Comparison of ENCODE assay signal across 8 mouse cellular contexts in the genomic region with DNA sequence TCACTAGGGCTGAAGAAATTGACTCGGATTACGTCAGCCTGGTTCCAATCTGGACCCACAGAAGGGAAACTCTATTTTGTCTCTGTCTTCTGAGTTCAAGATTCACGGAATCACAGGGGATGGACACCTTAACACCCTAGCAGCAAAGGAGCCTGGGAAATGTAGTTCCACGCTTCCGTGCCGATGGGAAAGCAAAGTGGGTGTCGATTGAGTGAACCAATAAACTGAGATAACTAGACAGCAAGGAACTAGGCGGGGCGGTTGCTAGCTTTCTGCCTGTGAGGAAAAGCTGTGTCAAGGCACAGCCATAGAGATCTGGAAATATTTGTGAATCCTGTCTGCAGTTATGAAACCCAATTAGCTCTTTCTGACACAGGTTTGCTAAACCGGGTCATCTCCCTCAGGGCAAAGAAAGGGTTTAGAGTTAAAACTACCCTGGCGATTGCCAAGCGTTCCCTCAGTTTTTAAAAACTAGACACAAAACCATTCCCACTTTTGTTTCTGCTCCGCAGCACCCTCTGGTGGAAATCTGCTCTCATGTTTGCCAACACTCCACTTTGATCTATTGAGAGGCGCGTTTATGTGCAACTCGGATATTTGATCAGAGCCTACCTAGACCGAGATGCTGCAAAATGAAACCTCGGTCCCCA. TPM values are rescaled to one million over a fixed set of nuclear protein-coding genes. Genes with fewer than 3 reads are reported as not detected.
DNase-seq lines count a peak whose midpoint lies in the region; ATAC-seq and TF ChIP-seq lines count a peak whose summit lies in the region.

No protein-coding gene starts in this region.

- peak; percentile 63 for DNase-seq in 3134 (ENCODE audit: extremely low read depth, insufficient read length, low spot score)
- DNase-seq in adrenal gland, postnatal 36 days, result peak; percentile 84 to 90
- peak; percentile 93 to 98 for DNase-seq in heart, adult 18-20 months
- DNase-seq in kidney, adult 2 months, result peak; percentile 95
- peak; percentile 49 to 80 for DNase-seq in spleen, adult 2 months (ENCODE audit: low read depth in 1 of 2, low spot score in 2 of 2)

- no peak for TF ChIP-seq POLR2A in kidney, adult 2 months (IDR thresholded peaks at IDR 0.05; ENCODE audit: low read depth, low read length)
- TF ChIP-seq POLR2A in spleen, adult 2 months (IDR thresholded peaks at IDR 0.05; ENCODE audit: low read depth, low read length), result no peak

- H3K4me2 ChIP-seq in embryonic facial prominence, embryonic 13.5 days, result peak overlapping the region; percentile 58
- peak overlapping the region; percentile 53 for H3K4me2 ChIP-seq in limb, embryonic 12.5 days
- H3K4me2 ChIP-seq in midbrain, embryonic 15.5 days, result peak overlapping the region; percentile 55

- H3K4me1 ChIP-seq in embryonic facial prominence, embryonic 13.5 days, result peaks cover 4% of the 10 kb centered on the region; the same call in 1 of the 2 replicates
- H3K4me1 ChIP-seq in kidney, adult 2 months (ENCODE audit: control insufficient read depth, insufficient read depth, low read length), result peaks cover 9% of the 10 kb centered on the region
- no peaks in the 10 kb centered on the region; the same call in 1 of the 2 replicates for H3K4me1 ChIP-seq in limb, embryonic 12.5 days (replicated peaks)
- no peaks in the 10 kb centered on the region for H3K4me1 ChIP-seq in midbrain, embryonic 15.5 days
- peaks cover 17% of the 10 kb centered on the region; the same call in 1 of the 2 replicates for H3K4me1 ChIP-seq in spleen, adult 2 months (ENCODE audit: control insufficient read depth, insufficient read depth, insufficient read length)

- ATAC-seq in embryonic facial prominence, embryonic 13.5 days (ENCODE audit: insufficient number of reproducible peaks, insufficient read depth, low FRiP score, low TSS enrichment, low read depth), result peak; percentile 61; the same call in 1 of the 2 replicates
- peak; percentile 75 for ATAC-seq in limb, embryonic 12.5 days (ENCODE audit: insufficient number of reproducible peaks, insufficient read depth, low FRiP score, low TSS enrichment, low read depth)
- peak; percentile 83 for ATAC-seq in midbrain, embryonic 15.5 days (replicated peaks)

- no peaks in the 10 kb centered on the region for H3K36me3 ChIP-seq in embryonic facial prominence, embryonic 13.5 days
- H3K36me3 ChIP-seq in kidney, adult 2 months (ENCODE audit: control insufficient read depth, insufficient read depth, low read length), result no peaks in the 10 kb centered on the region
- H3K36me3 ChIP-seq in limb, embryonic 12.5 days, result no peaks in the 10 kb centered on the region
- no peaks in the 10 kb centered on the region for H3K36me3 ChIP-seq in midbrain, embryonic 15.5 days (replicated peaks)
- H3K36me3 ChIP-seq in spleen, adult 2 months (ENCODE audit: control insufficient read depth, insufficient read depth, low read length), result no peaks in the 10 kb centered on the region

- 9% methylated on average over 18 of the region's 18 CpGs for WGBS in embryonic facial prominence, embryonic 13.5 days
- WGBS in kidney, adult 2 months, result 3% methylated on average over 18 of the region's 18 CpGs
- WGBS in limb, embryonic 12.5 days, result 12% methylated on average over 18 of the region's 18 CpGs
- 12% methylated on average over 18 of the region's 18 CpGs for WGBS in midbrain, embryonic 15.5 days
- 7% methylated on average over 18 of the region's 18 CpGs for WGBS in spleen, adult 2 months

- no peaks in the 10 kb centered on the region for H3K9me3 ChIP-seq in embryonic facial prominence, embryonic 13.5 days
- no peaks in the 10 kb centered on the region for H3K9me3 ChIP-seq in limb, embryonic 12.5 days
- no peaks in the 10 kb centered on the region for H3K9me3 ChIP-seq in midbrain, embryonic 15.5 days

- TF ChIP-seq CTCF in kidney, adult 2 months (conservative IDR thresholded peaks at IDR 0.05; ENCODE audit: insufficient read depth, insufficient read length, low read depth, low read length), result peak; percentile 61
- TF ChIP-seq CTCF in spleen, adult 2 months (IDR thresholded peaks at IDR 0.05; ENCODE audit: extremely low read depth, insufficient read depth, insufficient read length, insufficient replicate concordance), result peak; percentile 52; the same call in 1 of the 2 replicates

- H3K4me3 ChIP-seq in embryonic facial prominence, embryonic 13.5 days, result peak overlapping the region; percentile 36
- peak overlapping the region; percentile 17 for H3K4me3 ChIP-seq in kidney, adult 2 months (ENCODE audit: insufficient read depth, low read depth, low read length)
- H3K4me3 ChIP-seq in limb, embryonic 12.5 days (replicated peaks), result peak overlapping the region; percentile 22
- H3K4me3 ChIP-seq in midbrain, embryonic 15.5 days, result peak overlapping the region; percentile 27
- H3K4me3 ChIP-seq in spleen, adult 2 months (ENCODE audit: extremely low read depth, insufficient read depth, insufficient read length), result peak overlapping the region; percentile 40; the same call in 1 of the 2 replicates

- no peaks in the 10 kb centered on the region for H3K27me3 ChIP-seq in embryonic facial prominence, embryonic 13.5 days
- H3K27me3 ChIP-seq in kidney, adult 2 months (replicated peaks; ENCODE audit: control insufficient read depth, insufficient read depth, low read length), result no peaks in the 10 kb centered on the region
- H3K27me3 ChIP-seq in limb, embryonic 12.5 days, result no peaks in the 10 kb centered on the region
- H3K27me3 ChIP-seq in midbrain, embryonic 15.5 days (replicated peaks), result no peaks in the 10 kb centered on the region
- H3K27me3 ChIP-seq in spleen, adult 2 months (ENCODE audit: control insufficient read depth, insufficient read depth, low read length), result no peaks in the 10 kb centered on the region

- peak overlapping the region; percentile 27 for H3K9ac ChIP-seq in embryonic facial prominence, embryonic 13.5 days
- H3K9ac ChIP-seq in limb, embryonic 12.5 days (replicated peaks), result no peak overlapping the region
- H3K9ac ChIP-seq in midbrain, embryonic 15.5 days, result no peak overlapping the region

- H3K27ac ChIP-seq in embryonic facial prominence, embryonic 13.5 days, result peak overlapping the region; percentile 69
- H3K27ac ChIP-seq in kidney, adult 2 months (ENCODE audit: insufficient read depth, low read depth, low read length), result peak overlapping the region; percentile 94
- peak overlapping the region; percentile 30 for H3K27ac ChIP-seq in limb, embryonic 12.5 days
- H3K27ac ChIP-seq in midbrain, embryonic 15.5 days, result peak overlapping the region; percentile 49
- H3K27ac ChIP-seq in spleen, adult 2 months (ENCODE audit: insufficient read depth, low read length), result peak overlapping the region; percentile 62

RNA-seq across cellular contexts. Expression of a gene that starts 7.0 kb away (rescaled TPM):
- 10 to 100 TPM; 27.6 to 29.2 TPM for total RNA-seq in adrenal gland, postnatal 36 days (2021)
- 26.8 and 33.4 TPM in 2 replicates for polyA plus RNA-seq in embryonic facial prominence, embryonic 13.5 days (2015; fragmentation: Nextera tagmentation; extraction: Ambion mirVana)
- 10 to 100 TPM; 22.3 to 24.2 TPM for total RNA-seq in heart, adult 18-20 months (2021)
- polyA plus RNA-seq in kidney, adult 2 months (2012; rRNA removed), result 149 and 205 TPM in 2 replicates
- polyA plus RNA-seq in limb, embryonic 12.5 days (2016; fragmentation: Nextera tagmentation; extraction: Ambion mirVana), result 26.5 and 28.4 TPM in 2 replicates
- polyA plus RNA-seq in midbrain, embryonic 15.5 days (2015; fragmentation: Nextera tagmentation; extraction: Ambion mirVana), result 35.8 and 43.1 TPM in 2 replicates
- polyA plus RNA-seq in spleen, adult 2 months (2012; rRNA removed), result 97.1 and 134 TPM in 2 replicates

RNA-seq across cellular contexts. Expression of a gene that starts 35.7 kb away (rescaled TPM):
- 10 to 100 TPM in 1 of 2 experiments, 1 to 10 TPM in 1; 8.3 to 10.2 TPM for total RNA-seq in adrenal gland, postnatal 36 days (2021)
- 7.0 and 9.4 TPM in 2 replicates for polyA plus RNA-seq in embryonic facial prominence, embryonic 13.5 days (2015; fragmentation: Nextera tagmentation; extraction: Ambion mirVana)
- total RNA-seq in heart, adult 18-20 months (2021), result 1 to 10 TPM; 7.4 to 8.8 TPM
- polyA plus RNA-seq in kidney, adult 2 months (2012; rRNA removed), result 2.7 and 3.6 TPM in 2 replicates
- polyA plus RNA-seq in limb, embryonic 12.5 days (2016; fragmentation: Nextera tagmentation; extraction: Ambion mirVana), result 5.8 and 6.8 TPM in 2 replicates
- 76.1 and 81.9 TPM in 2 replicates for polyA plus RNA-seq in midbrain, embryonic 15.5 days (2015; fragmentation: Nextera tagmentation; extraction: Ambion mirVana)
- 4.4 and 5.1 TPM in 2 replicates for polyA plus RNA-seq in spleen, adult 2 months (2012; rRNA removed)

Comparison
In these comparisons a context has a peak if more than half of its experiments do, and no peak if none do; other contexts are left out.
1. Peak in every context shown above with its lines: DNase-seq, ATAC-seq, H3K4me3 ChIP-seq and H3K27ac ChIP-seq.
2. H3K27ac ChIP-seq: peak in every context shown above with its lines; median percentile 94 in kidney, adult 2 months; 69 in embryonic facial prominence, embryonic 13.5 days; 62 in spleen, adult 2 months; 49 in midbrain, embryonic 15.5 days; 30 in limb, embryonic 12.5 days.